Comparison of ENCODE assay signal across 15 mouse cellular contexts in the genomic region with DNA sequence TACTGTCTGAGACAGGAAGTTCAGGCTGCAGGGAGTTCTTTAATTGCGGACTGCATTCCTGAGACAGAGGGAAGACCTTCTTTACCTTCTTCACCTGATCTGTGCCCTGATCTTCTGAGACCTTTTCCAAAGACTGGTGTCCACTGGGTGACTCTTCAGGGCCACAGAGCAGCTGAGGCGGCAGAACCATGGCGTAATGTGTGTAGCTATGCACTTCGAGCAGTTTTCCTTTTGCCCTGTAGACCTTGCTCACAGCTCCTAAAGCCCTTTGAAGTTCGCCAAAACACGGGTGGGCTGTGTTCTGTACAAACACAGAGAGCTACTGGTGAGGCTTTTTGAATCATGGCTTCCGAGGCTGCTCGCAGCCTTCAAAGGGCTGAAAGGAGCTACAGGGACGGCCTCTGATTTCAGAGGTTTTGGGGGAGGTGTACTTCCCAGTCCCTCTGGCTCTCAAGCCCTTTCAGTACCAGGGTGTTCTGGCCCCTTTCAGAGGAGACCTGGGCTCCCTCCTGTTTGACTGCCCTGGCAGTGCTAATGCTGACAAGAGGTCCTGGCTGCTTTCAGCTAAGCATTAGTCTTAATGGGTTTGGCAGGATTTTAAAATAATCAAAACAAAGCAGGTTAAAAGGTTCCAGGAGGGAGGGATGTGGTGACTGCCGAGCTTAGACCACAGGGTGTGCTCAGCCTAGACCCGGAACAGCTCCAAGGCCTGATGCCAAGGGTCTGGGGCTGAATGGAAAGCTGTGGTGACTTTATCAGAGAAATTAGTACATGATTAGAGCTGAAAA. TPM values are rescaled to one million over a fixed set of nuclear protein-coding genes. Genes with fewer than 3 reads are reported as not detected.
DNase-seq lines count a peak whose midpoint lies in the region; ATAC-seq and TF ChIP-seq lines count a peak whose summit lies in the region.
"Had no signal": no experiment of that assay in that cellular context is flagged by ENCODE, and none has a peak within 500 bp of the region (broad histone marks: within the 10 kb centered on the region; RNA-seq: fewer than 3 reads in every experiment).

No protein-coding gene starts in this region.

- no peaks in the 10 kb centered on the region for H3K9me3 ChIP-seq in kidney, embryonic 15.5 days (replicated peaks)
- H3K9me3 ChIP-seq in embryonic facial prominence, embryonic 11.5 days (replicated peaks; ENCODE audit: control insufficient read depth, low read length): no peaks in the 10 kb centered on the region
- no peaks in the 10 kb centered on the region for H3K9me3 ChIP-seq in midbrain, postnatal 0 days (ENCODE audit: low read length)

- H3K4me3 ChIP-seq in kidney, embryonic 15.5 days (replicated peaks): no peak overlapping the region
- H3K4me3 ChIP-seq in embryonic facial prominence, embryonic 11.5 days (ENCODE audit: low read depth, low read length): no peak overlapping the region
- H3K4me3 ChIP-seq in midbrain, postnatal 0 days (ENCODE audit: low read depth, low read length): no peak overlapping the region
- no peak overlapping the region for H3K4me3 ChIP-seq in thymus, adult 2 months (ENCODE audit: control insufficient read depth, insufficient read depth, low read length)

- no peak; the same call in 1 of the 2 replicates for ATAC-seq in kidney, embryonic 15.5 days (replicated peaks; ENCODE audit: low FRiP score)
- ATAC-seq in embryonic facial prominence, embryonic 11.5 days (replicated peaks; ENCODE audit: insufficient number of reproducible peaks, low FRiP score, low TSS enrichment, low read depth): peak; percentile 73
- ATAC-seq in midbrain, postnatal 0 days (ENCODE audit: low FRiP score): no peak
- ATAC-seq: intestine, postnatal 0 days had no signal

- H3K9ac ChIP-seq in kidney, embryonic 15.5 days: no peak overlapping the region
- H3K9ac ChIP-seq in embryonic facial prominence, embryonic 11.5 days (replicated peaks; ENCODE audit: low read length): no peak overlapping the region
- no peak overlapping the region for H3K9ac ChIP-seq in midbrain, postnatal 0 days (replicated peaks; ENCODE audit: low read length, poor library complexity, severe bottlenecking)

- 0 out of 2 replicates have a peak, but pooled peaks cover 4% of the 10 kb centered on the region for H3K4me1 ChIP-seq in kidney, embryonic 15.5 days
- H3K4me1 ChIP-seq in embryonic facial prominence, embryonic 11.5 days (ENCODE audit: control insufficient read depth, insufficient read depth, low read length): no peaks in the 10 kb centered on the region
- H3K4me1 ChIP-seq in midbrain, postnatal 0 days (ENCODE audit: insufficient read depth, low read length): no peaks in the 10 kb centered on the region; the same call in 1 of the 2 replicates
- H3K4me1 ChIP-seq in thymus, adult 2 months (replicated peaks; ENCODE audit: control insufficient read depth, insufficient read depth, low read length): no peaks in the 10 kb centered on the region

- no peaks in the 10 kb centered on the region for H3K36me3 ChIP-seq in kidney, embryonic 15.5 days
- H3K36me3 ChIP-seq in embryonic facial prominence, embryonic 11.5 days (replicated peaks; ENCODE audit: control insufficient read depth, insufficient read depth, low read depth, low read length): no peaks in the 10 kb centered on the region
- no peaks in the 10 kb centered on the region for H3K36me3 ChIP-seq in midbrain, postnatal 0 days (ENCODE audit: insufficient read depth, low read length)
- no peaks in the 10 kb centered on the region for H3K36me3 ChIP-seq in thymus, adult 2 months (ENCODE audit: control insufficient read depth, insufficient read depth, low read length)

- no peak overlapping the region for H3K27ac ChIP-seq in kidney, embryonic 15.5 days
- no peak overlapping the region for H3K27ac ChIP-seq in embryonic facial prominence, embryonic 11.5 days (replicated peaks; ENCODE audit: low read depth, low read length)
- H3K27ac ChIP-seq in midbrain, postnatal 0 days (ENCODE audit: low read depth, low read length): no peak overlapping the region
- no peak overlapping the region for H3K27ac ChIP-seq in thymus, adult 2 months (ENCODE audit: control insufficient read depth, insufficient read depth, low read length)

- H3K4me2 ChIP-seq in kidney, embryonic 15.5 days: peak overlapping the region; percentile 5; the same call in 1 of the 2 replicates
- no peak overlapping the region for H3K4me2 ChIP-seq in embryonic facial prominence, embryonic 11.5 days (ENCODE audit: low read depth, low read length)
- H3K4me2 ChIP-seq in midbrain, postnatal 0 days (ENCODE audit: low read depth, low read length, poor library complexity, severe bottlenecking): no peak overlapping the region

- no peak for TF ChIP-seq POLR2A in thymus, adult 2 months (IDR thresholded peaks at IDR 0.05; ENCODE audit: control insufficient read depth, extremely low read depth, insufficient read depth, low read length, poor library complexity)

- H3K27me3 ChIP-seq in kidney, embryonic 15.5 days: no peaks in the 10 kb centered on the region; the same call in 1 of the 2 replicates
- H3K27me3 ChIP-seq in embryonic facial prominence, embryonic 11.5 days (ENCODE audit: control insufficient read depth, insufficient read depth, low read length): no peaks in the 10 kb centered on the region
- no peaks in the 10 kb centered on the region for H3K27me3 ChIP-seq in midbrain, postnatal 0 days (ENCODE audit: insufficient read depth, low read length)
- no peaks in the 10 kb centered on the region for H3K27me3 ChIP-seq in thymus, adult 2 months (ENCODE audit: control insufficient read depth, insufficient read depth, low read length)

- WGBS in kidney, embryonic 15.5 days: 23% methylated on average over 11 of the region's 11 CpGs
- 32% methylated on average over 11 of the region's 11 CpGs for WGBS in embryonic facial prominence, embryonic 11.5 days
- WGBS in midbrain, postnatal 0 days: 31% methylated on average over 11 of the region's 11 CpGs
- WGBS in thymus, adult 2 months: 81% methylated on average over 11 of the region's 11 CpGs

- no peak for DNase-seq in kidney, adult 11 months
- peak; percentile 63 for DNase-seq in embryonic facial prominence, embryonic 11.5 days (ENCODE audit: low spot score)
- DNase-seq in forelimb bud, embryonic 11.5 days (ENCODE audit: low read depth, low spot score): peak; percentile 20
- peak; percentile 10 for DNase-seq in midbrain, postnatal 0 days (ENCODE audit: low spot score)
- no peak for DNase-seq in adrenal gland, adult 2 months
- no peak for DNase-seq in cerebellum, adult 11-12 months
- no peak for DNase-seq in thymus, adult 2 months
- DNase-seq: cerebellum, adult 2 months; lung, postnatal 36 days; right cerebral cortex, postnatal 14 days; thymus, postnatal 25 days had no signal

- TF ChIP-seq CTCF in midbrain, postnatal 0 days (IDR thresholded peaks at IDR 0.05): no peak
- no peak for TF ChIP-seq CTCF in thymus, adult 2 months (IDR thresholded peaks at IDR 0.05; ENCODE audit: borderline replicate concordance, control insufficient read depth, extremely low read depth, insufficient read depth, low read length, poor library complexity)

RNA-seq across cellular contexts. Expression of gene 4930583I09Rik, which starts 33.5 kb away (rescaled TPM):
- not detected in 2 replicates for polyA plus RNA-seq in kidney, embryonic 15.5 days (2015; fragmentation: Nextera tagmentation; extraction: Ambion mirVana)
- polyA plus RNA-seq in embryonic facial prominence, embryonic 11.5 days (2014; fragmentation: Nextera tagmentation; extraction: Ambion mirVana): not detected in 2 replicates
- total RNA-seq in midbrain, postnatal 0 days (2014; rRNA removed): not detected in 2 replicates
- polyA plus RNA-seq in midbrain, postnatal 0 days (2015; fragmentation: Nextera tagmentation; extraction: Ambion mirVana): not detected in 2 replicates
- not detected for total RNA-seq in adrenal gland, adult 2 months (2021)
- polyA plus RNA-seq in adrenal gland, adult 2 months (2012; rRNA removed): not detected in 2 replicates
- polyA plus RNA-seq in thymus, adult 2 months (2012; rRNA removed): not detected in 2 replicates
- total RNA-seq: adrenal gland, adult 18-20 months had no signal
- polyA plus RNA-seq: cerebellum, adult 2 months; intestine, postnatal 0 days; neural tube, embryonic 11.5 days had no signal

Comparison
In these comparisons a context has a peak if more than half of its experiments do, and no peak if none do; other contexts are left out.
1. DNase-seq: peak in embryonic facial prominence, embryonic 11.5 days (single experiment), forelimb bud, embryonic 11.5 days (single experiment) and midbrain, postnatal 0 days (single experiment); none in kidney, adult 11 months (single experiment), adrenal gland, adult 2 months (single experiment), cerebellum, adult 11-12 months (single experiment) and thymus, adult 2 months (single experiment).